In the genomic region with DNA sequence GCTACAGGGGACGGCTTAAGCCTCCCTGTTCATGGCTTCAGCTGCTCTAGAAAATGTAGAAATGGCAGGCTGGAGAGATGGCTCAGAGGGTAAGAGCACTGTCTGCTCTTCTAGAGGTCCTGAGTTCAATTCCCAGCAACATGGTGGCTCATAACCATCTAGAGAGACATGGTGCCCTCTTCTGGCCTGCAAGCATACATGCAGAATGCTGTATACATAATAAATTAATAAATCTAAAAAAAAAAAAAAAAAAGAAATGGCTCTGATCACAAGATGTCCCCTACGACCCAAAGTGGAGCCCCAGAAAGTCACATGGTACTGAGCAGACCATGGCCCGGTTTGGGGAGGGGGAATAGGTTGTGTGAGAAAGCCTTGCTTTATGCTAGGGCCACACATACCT, we compare ENCODE assay signal across 21 mouse cellular contexts. TPM values are rescaled to one million over a fixed set of nuclear protein-coding genes. Genes with fewer than 3 reads are reported as not detected.
DNase-seq lines count a peak whose midpoint lies in the region; ATAC-seq and TF ChIP-seq lines count a peak whose summit lies in the region.
"Had no signal": no experiment of that assay in that cellular context is flagged by ENCODE, and none has a peak within 500 bp of the region (broad histone marks: within the 10 kb centered on the region; RNA-seq: fewer than 3 reads in every experiment).

No protein-coding gene starts in this region.

- H3K9ac ChIP-seq in heart, adult 2 months (ENCODE audit: low read depth, low read length), result no peak overlapping the region
- H3K9ac ChIP-seq in liver, postnatal 0 days (replicated peaks), result no peak overlapping the region
- H3K9ac ChIP-seq: embryonic facial prominence, embryonic 15.5 days; forebrain, embryonic 15.5 days; heart, embryonic 13.5 days; hindbrain, embryonic 12.5 days; intestine, embryonic 15.5 days had no signal

- H3K79me2 ChIP-seq in heart, adult 2 months (replicated peaks; ENCODE audit: control insufficient read depth, insufficient read depth, low read length), result no peaks in the 10 kb centered on the region

- no peak for TF ChIP-seq EP300 in heart, adult 2 months (IDR thresholded peaks at IDR 0.05; ENCODE audit: insufficient read depth, low read depth, low read length)
- TF ChIP-seq EP300 in liver, postnatal 0 days (IDR thresholded peaks at IDR 0.05; ENCODE audit: low read depth), result no peak

- no peaks in the 10 kb centered on the region for H3K27me3 ChIP-seq in heart, adult 2 months (ENCODE audit: control insufficient read depth, insufficient read depth, low read length)
- H3K27me3 ChIP-seq in liver, postnatal 0 days (ENCODE audit: insufficient read depth, low read length), result no peaks in the 10 kb centered on the region
- H3K27me3 ChIP-seq in splenic B cell, adult 2 months (ENCODE audit: control insufficient read depth, insufficient read depth, low read length, poor library complexity, severe bottlenecking), result no peaks in the 10 kb centered on the region
- H3K27me3 ChIP-seq: embryonic facial prominence, embryonic 15.5 days; forebrain, embryonic 15.5 days; heart, embryonic 13.5 days; hindbrain, embryonic 12.5 days; intestine, embryonic 15.5 days; Patski had no signal

- H3K4me3 ChIP-seq in heart, adult 2 months, result no peak overlapping the region
- no peak overlapping the region for H3K4me3 ChIP-seq in liver, postnatal 0 days (ENCODE audit: low read depth, low read length)
- H3K4me3 ChIP-seq: embryonic facial prominence, embryonic 15.5 days; erythroblast, embryonic 14.5 days; forebrain, embryonic 10.5 days; forebrain, embryonic 15.5 days; heart, embryonic 13.5 days; hindbrain, embryonic 12.5 days; intestine, embryonic 15.5 days had no signal

- no peak overlapping the region for H3K4me2 ChIP-seq in liver, postnatal 0 days (ENCODE audit: low read depth, low read length)
- H3K4me2 ChIP-seq: embryonic facial prominence, embryonic 15.5 days; forebrain, embryonic 15.5 days; heart, embryonic 13.5 days; hindbrain, embryonic 12.5 days; intestine, embryonic 15.5 days had no signal

- no peaks in the 10 kb centered on the region for H3K36me3 ChIP-seq in heart, adult 2 months (ENCODE audit: control insufficient read depth, insufficient read depth, low read length)
- H3K36me3 ChIP-seq in liver, postnatal 0 days (replicated peaks; ENCODE audit: insufficient read depth, low read length), result no peaks in the 10 kb centered on the region
- H3K36me3 ChIP-seq in splenic B cell, adult 2 months (ENCODE audit: control insufficient read depth, insufficient read depth, low read length, poor library complexity, severe bottlenecking), result no peaks in the 10 kb centered on the region
- H3K36me3 ChIP-seq: heart, embryonic 13.5 days; intestine, embryonic 15.5 days had no signal

- no peak overlapping the region for H3K27ac ChIP-seq in heart, adult 2 months
- H3K27ac ChIP-seq in liver, postnatal 0 days (ENCODE audit: low read depth), result no peak overlapping the region
- H3K27ac ChIP-seq: embryonic facial prominence, embryonic 15.5 days; forebrain, embryonic 10.5 days; forebrain, embryonic 15.5 days; heart, embryonic 13.5 days; hindbrain, embryonic 12.5 days; intestine, embryonic 15.5 days had no signal

- peak; percentile 9; the same call in 1 of the 2 replicates for TF ChIP-seq CTCF in heart, adult 2 months (IDR thresholded peaks at IDR 0.05)
- TF ChIP-seq CTCF in liver, postnatal 0 days (IDR thresholded peaks at IDR 0.05; ENCODE audit: low read depth), result peak; percentile 27; the same call in 1 of the 2 replicates

- TF ChIP-seq POLR2A in heart, adult 2 months (IDR thresholded peaks at IDR 0.05; ENCODE audit: insufficient read depth, low read depth, low read length), result no peak

- no peak for ATAC-seq in liver, postnatal 0 days
- ATAC-seq: CD4-positive, CD25-positive, alpha-beta regulatory T cell, adult 4 months; forebrain, embryonic 15.5 days; intestine, embryonic 15.5 days; Patski had no signal

- 74% methylated on average over 3 of the region's 3 CpGs for WGBS in heart, adult 2 months
- 61% methylated on average over 3 of the region's 3 CpGs for WGBS in liver, postnatal 0 days (ENCODE audit: insufficient replicate concordance)

- DNase-seq in heart, adult 2 months, result no peak
- DNase-seq in heart, postnatal 4 days, result no peak
- DNase-seq in liver, postnatal 0 days, result no peak
- DNase-seq in liver (no peak), A20 (ENCODE audit: low read depth, low spot score) (peak; percentile 27)
- DNase-seq in splenic B cell, adult 2 months (ENCODE audit: low read depth, low spot score), result peak; percentile 17
- no peak for DNase-seq in right cerebral cortex, postnatal 10 days (ENCODE audit: low spot score in 2 of 2)
- DNase-seq: adrenal gland, adult 2 months; adrenal gland, postnatal 25 days; cerebellum, adult 8-10 months; gastrocnemius, postnatal 14 days; heart, postnatal 36 days had no signal

- H3K9me3 ChIP-seq in liver, postnatal 0 days (ENCODE audit: low read length), result no peaks in the 10 kb centered on the region
- H3K9me3 ChIP-seq: embryonic facial prominence, embryonic 15.5 days; forebrain, embryonic 10.5 days; forebrain, embryonic 15.5 days; heart, embryonic 13.5 days; hindbrain, embryonic 12.5 days; intestine, embryonic 15.5 days had no signal

- intact Hi-C loops in heart, adult 2 months (cut with DNase I), result no loop called here

- no peaks in the 10 kb centered on the region for H3K4me1 ChIP-seq in heart, adult 2 months (ENCODE audit: control insufficient read depth, insufficient read depth, low read length)
- no peaks in the 10 kb centered on the region for H3K4me1 ChIP-seq in liver, postnatal 0 days (ENCODE audit: insufficient read depth)

RNA-seq across cellular contexts. Expression of gene Triobp, which starts 8.1 kb away (rescaled TPM):
- 10 to 100 TPM; 24.4 to 30.9 TPM for total RNA-seq in heart, adult 2 months (2021)
- polyA plus RNA-seq in heart, adult 2 months (2012; rRNA removed), result 22.0 and 26.7 TPM in 2 replicates
- total RNA-seq in heart, postnatal 4 days (2021), result 10 to 100 TPM; 59.0 to 68.2 TPM
- 11.9 and 12.7 TPM in 2 replicates for polyA plus RNA-seq in liver, postnatal 0 days (2015; fragmentation: Nextera tagmentation; extraction: Ambion mirVana)

RNA-seq across cellular contexts. Expression of gene Nol12, which starts 20.9 kb away (rescaled TPM):
- total RNA-seq in heart, adult 2 months (2021), result 10 to 100 TPM; 13.8 to 17.4 TPM
- polyA plus RNA-seq in heart, adult 2 months (2012; rRNA removed), result 9.9 and 13.1 TPM in 2 replicates
- total RNA-seq in heart, postnatal 4 days (2021), result 10 to 100 TPM; 20.2 to 22.6 TPM
- 20.3 and 21.5 TPM in 2 replicates for polyA plus RNA-seq in liver, postnatal 0 days (2015; fragmentation: Nextera tagmentation; extraction: Ambion mirVana)

RNA-seq across cellular contexts. Expression of gene Lgals1, which starts 29.1 kb away (rescaled TPM):
- 100 to 1,000 TPM; 174 to 176 TPM for total RNA-seq in heart, adult 2 months (2021)
- polyA plus RNA-seq in heart, adult 2 months (2012; rRNA removed), result 425 and 497 TPM in 2 replicates
- 100 to 1,000 TPM; 465 to 471 TPM for total RNA-seq in heart, postnatal 4 days (2021)
- polyA plus RNA-seq in liver, postnatal 0 days (2015; fragmentation: Nextera tagmentation; extraction: Ambion mirVana), result 93.4 and 102 TPM in 2 replicates

RNA-seq across cellular contexts. Expression of gene Pdxp, which starts 41.9 kb away (rescaled TPM):
- under 1 TPM; 0.81 to 0.86 TPM for total RNA-seq in heart, adult 2 months (2021)
- 2.0 and 2.9 TPM in 2 replicates for polyA plus RNA-seq in heart, adult 2 months (2012; rRNA removed)
- total RNA-seq in heart, postnatal 4 days (2021), result 1 to 10 TPM; 9.3 to 9.4 TPM
- polyA plus RNA-seq in liver, postnatal 0 days (2015; fragmentation: Nextera tagmentation; extraction: Ambion mirVana), result 1.9 and 2.1 TPM in 2 replicates

RNA-seq across cellular contexts. Expression of gene Sh3bp1, which starts 56.1 kb away (rescaled TPM):
- 1 to 10 TPM; 2.6 to 3.3 TPM for total RNA-seq in heart, adult 2 months (2021)
- 12.6 and 19.2 TPM in 2 replicates for polyA plus RNA-seq in heart, adult 2 months (2012; rRNA removed)
- total RNA-seq in heart, postnatal 4 days (2021), result 10 to 100 TPM in 1 of 2 experiments, 1 to 10 TPM in 1; 7.7 to 11.1 TPM
- 7.4 and 8.2 TPM in 2 replicates for polyA plus RNA-seq in liver, postnatal 0 days (2015; fragmentation: Nextera tagmentation; extraction: Ambion mirVana)

Comparison
In these comparisons a context has a peak if more than half of its experiments do, and no peak if none do; other contexts are left out.
1. DNase-seq: peak in A20 (single experiment) and splenic B cell, adult 2 months (single experiment); none in heart, adult 2 months (0 of 2), heart, postnatal 4 days (single experiment), liver, postnatal 0 days (single experiment), liver (single experiment) and right cerebral cortex, postnatal 10 days (0 of 2).